Mouse (Mus musculus) left cerebral cortex, postnatal 10 days (tissue): ENCODE results near the gene Ndufab1. TPM values are rescaled to one million over a fixed set of nuclear protein-coding genes. Genes with fewer than 3 reads are reported as not detected.
"Not testable (repeated sequence)": the region's sequence is repeated elsewhere in the genome, so short reads cannot be mapped to it uniquely, and the experiment has no call there.

Experiments
- DNase-seq, 2 experiments: peaks; one replicate each; pipeline ENCODE4 v3.0.0; 2021 to 2022; ENCODE audit warnings: low spot score in 2 of 2, mixed read lengths in 1 of 2; ENCODE audit errors: extremely low spot score in 1 of 2
- intact Hi-C: fragments of 180-260 bp; cut with DNase I; formaldehyde crosslinking; loops from one replicate; pipeline ENCODE4 v1.15.1; 2025
- total RNA-seq, 2 experiments: library from RNA; stranded (reverse); gene quantifications; 2 replicates each; pipeline ENCODE4 v1.2.3; 2021

The Ndufab1 gene
- 100 to 1,000 TPM; 274 TPM for total RNA-seq

DNA sequence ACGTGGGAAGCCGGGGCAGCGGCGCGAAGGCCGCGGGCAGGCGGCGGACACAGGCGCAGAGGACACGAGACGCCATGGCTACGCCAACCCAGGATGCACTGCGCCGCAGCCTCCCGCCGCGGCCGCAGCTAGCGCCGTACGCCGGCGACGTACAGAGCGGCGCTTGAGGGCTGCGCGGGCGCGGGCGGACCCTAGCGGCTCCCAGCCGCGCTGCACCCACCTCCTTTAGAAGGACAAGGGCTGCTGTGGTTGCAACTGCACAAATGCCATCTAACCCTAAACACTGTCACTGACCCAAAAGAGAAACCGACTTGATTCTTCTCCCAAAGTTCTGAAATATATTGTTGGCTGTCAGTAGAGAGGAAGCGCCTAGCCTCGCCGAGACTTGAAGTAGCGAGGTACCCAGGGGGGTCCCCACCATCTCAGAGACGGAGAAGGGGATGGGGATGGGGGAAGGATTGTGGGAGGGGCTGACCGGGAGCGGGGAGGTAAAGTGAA lies at the start of gene Ndufab1:
Gene Ndufab1, minus strand, starts transcription at position 140 of the 498 bp plus-strand sequence.
- intact Hi-C loops: loop anchor here (2.0 kb wide), 1 partner anchor 31 kb away; the partner anchor contains the start of genes Dctn5 and Palb2
- DNase-seq: peak; percentile 67 to 91

DNA sequence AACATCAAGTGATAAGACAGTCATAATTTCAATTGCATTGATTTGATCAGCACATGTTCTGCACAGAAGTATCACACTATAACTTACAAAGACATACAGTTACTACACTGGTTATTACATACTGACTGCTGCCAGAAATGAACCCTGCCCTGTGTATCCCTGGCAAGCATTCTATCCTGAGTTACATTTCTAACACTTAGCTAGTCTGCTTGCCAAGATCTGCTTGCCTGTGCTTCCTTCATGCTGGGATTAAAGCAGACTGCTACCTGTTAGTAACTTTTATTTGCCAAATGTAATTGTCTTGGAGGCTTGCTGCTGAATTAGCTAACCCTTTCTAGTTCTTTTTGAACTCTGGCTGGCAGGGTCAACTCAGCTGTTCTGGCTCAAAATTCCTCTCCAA lies 39.3 kb upstream of the Ndufab1 start:
- no peak for DNase-seq
- intact Hi-C loops: no loop called here

DNA sequence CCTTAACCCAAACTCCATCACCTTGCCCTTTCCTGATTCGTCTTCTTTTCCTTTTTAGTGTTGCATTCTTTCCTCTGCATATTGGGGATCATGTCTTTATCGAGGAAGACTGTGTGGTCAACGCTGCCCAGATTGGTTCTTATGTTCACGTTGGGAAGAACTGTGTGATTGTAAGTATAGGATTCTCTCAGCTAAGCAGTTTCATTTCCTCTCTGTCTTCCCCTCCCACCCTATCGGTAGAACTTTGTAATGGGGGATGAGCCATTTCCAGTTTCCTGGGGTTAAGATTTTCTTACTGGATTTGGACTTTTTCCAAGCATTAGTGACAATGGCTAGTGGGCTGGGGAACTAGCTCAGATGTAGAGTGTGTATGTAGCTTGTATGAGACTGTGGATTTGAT lies 36.5 kb upstream of the Ndufab1 start:
- DNase-seq: no peak
- intact Hi-C loops: loop anchor here (5.0 kb wide), 1 partner anchor 46 kb away; no protein-coding TSS in a partner anchor

DNA sequence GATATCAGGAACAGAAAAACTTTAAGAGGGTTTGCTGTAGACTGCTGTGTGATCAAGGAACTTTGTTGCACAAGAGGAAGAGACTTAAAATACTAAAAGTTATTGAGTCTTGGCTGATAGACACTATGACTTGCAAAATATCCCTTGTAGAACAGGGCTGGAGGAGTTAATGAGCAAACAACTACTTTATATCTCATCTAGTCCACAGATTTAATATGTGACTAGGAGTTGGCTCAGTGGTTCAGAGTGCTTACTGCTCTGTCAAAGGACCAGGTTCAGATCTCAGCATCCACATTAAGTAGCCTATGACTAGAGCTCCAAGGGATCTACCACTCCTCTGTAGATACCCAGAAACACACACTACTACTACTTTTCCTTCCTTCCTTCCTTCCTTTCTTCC lies 35.4 kb upstream of the Ndufab1 start:
- DNase-seq: no peak
- intact Hi-C loops: loop anchor here (5.0 kb wide), 1 partner anchor 45 kb away; no protein-coding TSS in a partner anchor

DNA sequence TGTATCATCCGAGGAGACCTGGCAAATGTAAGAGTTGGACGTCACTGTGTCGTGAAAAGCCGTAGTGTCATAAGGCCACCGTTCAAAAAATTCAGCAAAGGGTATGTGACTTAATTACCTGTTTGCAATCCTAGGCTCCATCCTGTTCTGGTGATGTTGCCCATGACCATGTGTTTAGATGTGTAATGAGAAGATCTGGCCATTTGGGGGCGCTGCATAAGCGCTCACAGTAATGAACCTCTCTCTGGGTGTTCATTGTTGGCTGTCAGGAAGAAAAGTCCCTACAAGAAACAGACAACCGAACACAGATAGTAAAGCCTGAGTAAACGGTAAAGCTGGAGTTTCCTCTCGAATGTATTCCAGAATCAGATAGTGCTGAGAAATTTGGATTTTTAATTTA lies 33.4 kb upstream of the Ndufab1 start:
- no peak for DNase-seq
- intact Hi-C loops: loop anchor here (5.0 kb wide), 1 partner anchor 43 kb away; no protein-coding TSS in a partner anchor

DNA sequence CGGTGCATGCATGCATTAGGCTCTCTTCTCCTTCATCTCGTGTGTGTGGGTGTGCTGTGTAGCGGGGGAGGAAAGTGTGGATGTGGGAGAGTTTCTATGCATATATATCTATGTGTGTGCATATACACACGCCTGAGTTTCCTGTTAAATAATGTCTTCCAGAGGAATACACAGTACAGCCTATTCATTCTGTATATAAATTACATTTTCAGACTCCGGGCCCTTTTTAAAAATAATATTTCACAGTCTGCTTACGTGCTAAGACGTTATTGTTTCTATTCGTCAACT lies 31.6 kb upstream of the Ndufab1 start:
- intact Hi-C loops: loop anchor here (2.0 kb wide), 1 partner anchor 30 kb away; no protein-coding TSS in a partner anchor

GRCm38 (mm10) chr7:122132497-122133337 lies 31.0 kb upstream of the Ndufab1 start, which contains the start of the genes Palb2 and Dctn5:
Palb2 (minus strand) TSS chr7:122132985.
Dctn5 (plus strand) TSS chr7:122133041.
- DNase-seq: peak; percentile 97 to 98
- intact Hi-C loops: loop anchor here (2.0 kb wide), 1 partner anchor 30 kb away; no protein-coding TSS in a partner anchor

More for the DNA sequence above, 31.6 kb upstream of the Ndufab1 start:
- DNase-seq: no peak

- DNase-seq: no peak
- intact Hi-C loops: loop anchor here (2.0 kb wide), 1 partner anchor 29 kb away; no protein-coding TSS in a partner anchor
Observed at GRCm38 (mm10) chr7:122131834-122132233, 30.1 kb upstream of the Ndufab1 start.

GRCm38 (mm10) chr7:122126946-122127345 lies 25.3 kb upstream of the Ndufab1 start:
- intact Hi-C loops: no loop called here
- no peak for DNase-seq

- intact Hi-C loops: no loop called here
- DNase-seq: no peak
Observed at GRCm38 (mm10) chr7:122125636-122126035, 23.9 kb upstream of the Ndufab1 start.

DNA sequence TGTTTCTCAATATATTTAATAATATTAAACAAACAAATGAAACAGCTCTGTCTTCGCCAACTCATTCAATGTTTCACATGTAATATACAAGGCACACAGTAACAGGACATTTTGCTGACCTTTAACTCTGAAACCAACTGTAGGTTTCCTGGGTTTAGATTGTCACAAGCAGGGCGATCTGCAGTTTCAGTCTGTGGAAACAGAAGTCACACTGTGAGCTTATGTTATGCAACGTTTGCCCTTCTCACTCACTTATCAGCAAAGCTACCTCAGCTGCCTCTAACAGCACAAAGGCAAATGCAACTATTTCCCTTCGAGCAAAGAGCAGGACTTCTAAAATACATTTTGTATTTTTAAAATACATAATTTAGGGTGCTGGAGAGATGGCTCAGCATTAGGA lies 21.8 kb upstream of the Ndufab1 start:
- intact Hi-C loops: no loop called here
- no peak for DNase-seq

GRCm38 (mm10) chr7:122108206-122108605 lies 6.5 kb upstream of the Ndufab1 start:
- no peak for DNase-seq
- intact Hi-C loops: no loop called here

- DNase-seq: peak in 1 of 2 experiments; percentile 71
- intact Hi-C loops: not testable (repeated sequence)
Observed at GRCm38 (mm10) chr7:122101014-122101746, 506 bp downstream of the Ndufab1 start.

DNA sequence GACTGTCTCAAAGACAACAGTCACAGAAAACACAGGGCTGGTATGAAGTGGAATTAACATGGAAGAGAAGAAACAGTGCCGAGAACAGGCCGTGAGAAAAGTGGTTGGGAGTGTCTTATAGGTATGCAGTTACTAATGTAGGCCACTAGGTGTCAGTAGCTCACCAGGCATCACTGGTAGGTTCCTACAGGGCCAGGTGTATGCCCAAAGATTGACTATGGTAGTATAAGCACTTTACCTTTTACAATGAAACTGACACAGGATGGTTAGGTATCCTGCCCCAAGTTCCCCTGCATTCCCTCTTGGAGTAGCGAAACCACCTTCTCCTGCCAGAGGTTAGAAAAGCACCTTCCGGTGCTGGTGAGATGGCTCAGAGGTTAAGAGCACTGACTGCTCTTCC lies 2.5 kb downstream of the Ndufab1 start:
- intact Hi-C loops: no loop called here
- DNase-seq: peak in 1 of 2 experiments; percentile 31

GRCm38 (mm10) chr7:122098009-122098408 lies 3.7 kb downstream of the Ndufab1 start:
- intact Hi-C loops: no loop called here
- no peak for DNase-seq

DNA sequence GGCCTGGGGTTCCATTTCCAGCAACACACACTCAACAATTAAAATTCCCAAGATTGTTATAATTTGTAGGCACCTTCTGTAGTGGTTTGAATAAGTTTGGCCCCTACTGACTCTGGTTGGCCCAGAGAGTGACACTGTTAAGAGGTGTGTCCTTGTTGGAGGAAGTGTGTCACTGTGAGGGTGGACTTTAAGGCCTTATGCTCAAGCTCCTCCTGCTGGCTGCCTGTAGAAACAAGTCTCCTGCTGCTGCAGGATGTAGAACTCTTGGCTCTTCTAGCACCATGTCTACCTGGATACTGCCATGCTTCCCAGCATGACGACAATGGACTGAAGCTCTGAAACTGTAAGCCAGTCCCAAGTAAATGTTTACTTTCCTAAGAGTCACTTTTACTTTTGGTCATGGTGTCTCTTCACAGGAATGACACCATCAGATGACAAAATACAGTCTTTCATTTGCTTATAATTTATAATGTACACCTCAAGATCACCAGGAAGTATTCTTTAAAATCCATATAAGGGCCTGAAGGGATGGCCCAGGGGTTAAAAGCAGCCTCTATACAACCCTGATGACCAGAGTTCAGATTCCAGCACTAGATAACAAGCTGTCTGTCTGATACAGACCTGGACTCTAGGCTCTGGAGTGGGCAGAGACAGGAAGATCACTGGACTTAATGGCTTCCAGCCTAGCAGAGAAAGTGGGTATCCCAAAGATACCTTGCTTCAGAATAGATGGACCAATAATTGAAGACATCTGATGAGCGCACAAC lies 6.9 kb downstream of the Ndufab1 start:
- intact Hi-C loops: loop anchor here (5.0 kb wide), 1 partner anchor 43 kb away; no protein-coding TSS in a partner anchor
- no peak for DNase-seq

GRCm38 (mm10) chr7:122087195-122087982 lies 14.3 kb downstream of the Ndufab1 start:
- intact Hi-C loops: no loop called here

DNA sequence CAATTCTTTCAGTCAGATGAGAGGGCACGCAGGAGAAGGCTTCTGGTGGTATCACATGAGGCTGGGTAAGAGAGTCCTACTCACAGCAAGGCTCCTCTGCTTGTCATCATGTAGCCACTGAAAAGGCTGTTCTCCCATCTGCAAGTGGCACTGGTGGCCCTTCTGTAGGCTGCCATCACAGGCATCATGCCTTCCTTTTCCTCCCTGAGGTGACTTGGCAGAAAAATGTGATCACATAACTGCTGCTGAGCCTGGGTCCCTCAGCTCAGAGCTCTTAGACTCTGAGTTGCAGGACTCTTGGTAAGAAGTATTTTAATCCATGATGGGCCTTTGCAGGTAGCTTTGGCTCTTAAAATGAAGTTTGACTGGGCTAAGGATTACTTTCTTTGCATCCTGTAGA lies 20.6 kb downstream of the Ndufab1 start:
- no peak for DNase-seq
- intact Hi-C loops: no loop called here

More at GRCm38 (mm10) chr7:122087195-122087982, 14.3 kb downstream of the Ndufab1 start:
- no peak for DNase-seq
